Mouse (Mus musculus): Measurements from ENCODE around the gene Fam217b. TPM values are rescaled to one million over a fixed set of nuclear protein-coding genes. Genes with fewer than 3 reads are reported as not detected.

Gene Fam217b
- polyA plus RNA-seq, 1 experiment from 2014 or later = 3.8 TPM

DNA sequence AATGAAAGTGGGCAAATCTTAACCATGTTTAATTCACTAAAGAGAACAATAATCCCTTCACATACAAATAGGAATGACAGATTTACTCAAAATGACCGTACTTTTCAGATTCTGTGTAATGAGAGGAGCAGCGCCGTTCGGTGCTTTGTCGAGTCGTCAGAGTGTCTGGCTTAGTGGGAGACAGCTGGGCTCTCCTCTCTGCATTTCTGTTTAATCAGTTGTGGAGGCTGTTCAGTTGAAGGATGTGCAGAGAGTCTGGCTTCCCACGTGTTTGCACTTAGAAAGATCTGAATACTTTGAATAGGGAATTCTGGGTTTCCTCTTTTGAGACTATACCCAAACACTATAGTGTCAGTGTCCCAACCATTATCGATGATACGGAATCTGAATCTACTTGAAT, 23.0 kb downstream of the Fam217b start:
- ATAC-seq (ENCODE audit: insufficient number of reproducible peaks, low FRiP score, low TSS enrichment, low read depth) = no peak
- Histone ChIP-seq H3K9me3 (replicated peaks) (no peaks in the 10 kb centered on the region), H3K4me1 (no peaks in the 10 kb centered on the region), H3K36me3 (no peaks in the 10 kb centered on the region), H3K27me3 (no peaks in the 10 kb centered on the region), H3K9ac (no peak overlapping the region), H3K4me2 (replicated peaks) (no peak overlapping the region), H3K27ac (replicated peaks) (no peak overlapping the region), H3K4me3 (replicated peaks) (no peak overlapping the region)
- 41% methylated on average over 9 of the region's 9 CpGs for WGBS

DNA sequence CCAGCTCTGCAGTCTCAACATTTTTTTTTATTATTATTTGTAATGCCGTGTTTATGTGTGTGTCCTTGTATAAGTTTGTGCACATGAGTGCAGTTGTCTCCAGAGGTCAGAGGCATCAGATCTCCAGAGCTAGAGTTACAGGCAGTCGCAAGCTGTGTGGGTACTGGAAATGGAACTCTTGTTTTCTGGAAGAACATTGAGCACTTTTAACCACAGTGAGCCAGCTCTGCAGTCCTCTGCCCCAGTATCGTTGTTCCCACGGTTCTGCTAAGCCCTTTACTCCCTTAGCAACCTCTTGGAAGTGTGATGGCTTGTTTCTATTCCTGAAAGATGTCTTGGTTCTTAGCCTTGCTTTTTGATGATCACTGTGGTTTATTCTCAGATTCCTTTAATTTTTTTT, 35.1 kb downstream of the Fam217b start:
- Histone ChIP-seq H3K4me1 (no peaks in the 10 kb centered on the region), H3K9ac (no peak overlapping the region), H3K27me3 (0 out of 2 replicates have a peak, but pooled peaks cover 3% of the 10 kb centered on the region), H3K36me3 (no peaks in the 10 kb centered on the region), H3K27ac (replicated peaks) (no peak overlapping the region), H3K4me2 (replicated peaks) (no peak overlapping the region), H3K4me3 (replicated peaks) (no peak overlapping the region), H3K9me3 (replicated peaks) (no peaks in the 10 kb centered on the region)
- no peak for ATAC-seq (ENCODE audit: insufficient number of reproducible peaks, low FRiP score, low TSS enrichment, low read depth)
- 71% methylated on average over 4 of the region's 4 CpGs for WGBS

DNA sequence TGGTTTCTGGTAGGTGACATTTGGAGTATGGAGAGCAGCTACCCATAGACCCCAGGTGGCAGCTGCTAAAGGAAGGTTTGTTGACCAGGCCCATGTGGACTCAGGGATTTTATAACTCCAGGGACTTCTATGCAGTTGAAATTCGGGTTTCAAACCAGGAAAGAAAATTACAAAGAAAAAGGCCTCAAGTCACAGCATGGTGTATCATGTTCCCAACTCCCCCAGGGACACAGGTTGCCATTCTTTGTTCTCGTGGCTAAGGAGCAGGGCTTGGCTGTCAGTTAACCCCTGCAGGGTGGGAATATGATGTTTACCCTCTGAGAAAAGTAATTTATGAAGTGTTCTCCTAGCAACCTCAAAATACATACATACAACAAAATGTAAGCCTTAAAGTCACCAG, 35.9 kb downstream of the Fam217b start:
- H3K9me3 ChIP-seq (replicated peaks) = no peaks in the 10 kb centered on the region
- no peak overlapping the region for H3K4me3 ChIP-seq (replicated peaks)
- no peak overlapping the region for H3K27ac ChIP-seq (replicated peaks)
- no peak for ATAC-seq (ENCODE audit: insufficient number of reproducible peaks, low FRiP score, low TSS enrichment, low read depth)
- H3K36me3 ChIP-seq = no peaks in the 10 kb centered on the region
- H3K9ac ChIP-seq = no peak overlapping the region
- H3K4me1 ChIP-seq = peaks cover 6% of the 10 kb centered on the region
- WGBS = 12% methylated on average over 2 of the region's 2 CpGs
- no peak overlapping the region for H3K4me2 ChIP-seq (replicated peaks)
- H3K27me3 ChIP-seq = 0 out of 2 replicates have a peak, but pooled peaks cover 3% of the 10 kb centered on the region

DNA sequence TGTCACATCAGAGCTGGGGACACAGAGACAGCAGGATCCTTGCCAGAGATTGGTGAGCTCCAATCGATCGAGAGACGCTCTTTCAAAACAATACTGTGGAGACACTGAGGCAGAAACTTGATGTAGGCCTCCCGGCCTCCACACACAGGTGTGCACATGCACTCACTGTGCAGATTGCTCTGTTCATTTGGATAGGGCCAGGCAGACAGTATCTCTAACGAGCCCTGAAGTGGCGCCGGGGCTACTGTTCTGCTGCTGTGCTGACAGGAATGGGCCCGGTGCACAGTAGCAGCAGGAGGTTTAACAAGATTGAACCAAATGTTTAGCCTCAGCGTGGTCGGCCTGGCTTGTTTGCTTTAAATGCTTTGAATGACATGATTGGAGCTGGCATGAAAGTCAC, 36.6 kb downstream of the Fam217b start:
- ATAC-seq (ENCODE audit: insufficient number of reproducible peaks, low FRiP score, low TSS enrichment, low read depth) = no peak
- Histone ChIP-seq H3K4me1 (peaks cover 10% of the 10 kb centered on the region), H3K4me2 (replicated peaks) (no peak overlapping the region), H3K36me3 (no peaks in the 10 kb centered on the region), H3K27ac (replicated peaks) (no peak overlapping the region), H3K9me3 (replicated peaks) (no peaks in the 10 kb centered on the region), H3K9ac (no peak overlapping the region), H3K4me3 (replicated peaks) (no peak overlapping the region), H3K27me3 (0 out of 2 replicates have a peak, but pooled peaks cover 3% of the 10 kb centered on the region)
- 69% methylated on average over 10 of the region's 10 CpGs for whole genome bisulfite sequencing

DNA sequence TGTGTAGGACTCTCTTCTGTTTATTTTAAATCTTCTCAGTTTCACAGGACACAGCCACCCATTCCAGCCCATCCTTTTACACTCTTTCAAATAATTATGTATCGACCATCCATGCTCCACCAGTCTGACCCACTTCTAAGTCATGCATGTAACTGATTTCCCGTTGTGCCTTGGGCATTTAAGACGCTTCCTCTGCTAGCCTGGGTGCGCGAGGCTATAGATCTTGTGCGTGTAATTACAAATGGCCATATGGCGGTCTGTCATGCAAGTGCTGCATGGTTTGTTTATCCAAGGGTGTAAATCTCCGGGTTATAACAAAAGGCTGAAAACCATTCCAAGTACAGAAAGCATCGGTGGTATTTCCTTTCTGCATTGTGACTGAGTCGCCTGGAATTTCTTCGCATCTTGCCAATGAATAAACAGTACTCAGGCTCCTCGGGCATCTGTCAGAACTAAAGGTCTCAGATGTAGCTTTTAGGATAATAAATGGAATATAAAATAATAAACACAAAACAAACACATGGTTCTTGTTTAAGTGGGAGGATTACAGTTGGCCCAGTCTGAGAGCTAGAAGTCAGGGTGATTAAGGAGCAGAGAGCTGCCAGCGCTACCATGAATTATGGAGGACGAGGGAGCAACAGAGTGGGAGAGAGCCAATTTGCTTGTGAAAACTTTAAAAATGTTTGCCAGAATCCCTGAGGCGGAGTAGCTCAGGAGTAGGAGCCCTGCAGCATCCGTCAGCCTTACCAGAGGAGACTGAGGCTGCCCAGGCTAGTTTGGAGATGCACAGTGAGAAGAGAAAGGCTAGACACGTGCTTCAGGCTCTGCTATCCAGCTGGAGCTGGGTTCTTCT, 40.6 kb downstream of the Fam217b start:
- no peaks in the 10 kb centered on the region for H3K36me3 ChIP-seq
- H3K4me1 ChIP-seq = peaks cover 10% of the 10 kb centered on the region
- H3K9ac ChIP-seq = no peak overlapping the region
- no peak overlapping the region for H3K4me3 ChIP-seq (replicated peaks)
- WGBS = 14% methylated on average over 17 of the region's 17 CpGs
- H3K9me3 ChIP-seq (replicated peaks) = no peaks in the 10 kb centered on the region
- H3K4me2 ChIP-seq (replicated peaks) = 0 out of 2 replicates have a peak overlapping the region, but pooled peaks have one; percentile 29
- 0 out of 2 replicates have a peak, but pooled peaks cover 3% of the 10 kb centered on the region for H3K27me3 ChIP-seq
- peak; percentile 82 for ATAC-seq (ENCODE audit: insufficient number of reproducible peaks, low FRiP score, low TSS enrichment, low read depth)
- H3K27ac ChIP-seq (replicated peaks) = peak overlapping the region; percentile 78

DNA sequence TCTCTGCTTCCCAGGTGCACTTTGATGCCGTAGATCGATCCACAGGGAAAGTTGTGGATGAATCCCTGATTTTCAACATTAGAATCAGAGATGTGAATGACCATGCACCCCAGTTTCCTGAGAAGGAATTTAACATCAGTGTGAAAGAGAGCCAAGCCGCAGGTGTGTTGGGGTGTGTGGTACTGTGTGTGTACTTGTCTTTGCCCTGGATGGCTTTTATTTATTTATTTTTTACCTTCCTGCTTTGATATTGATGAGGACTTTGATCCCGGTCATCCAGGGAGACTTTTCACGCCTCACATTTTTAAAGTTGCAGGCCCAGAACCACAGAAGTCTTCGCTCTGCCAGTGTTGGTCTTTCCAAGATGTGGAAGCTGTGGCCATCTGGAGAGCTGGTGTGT, 43.1 kb downstream of the Fam217b start:
- H3K9ac ChIP-seq = no peak overlapping the region
- WGBS = 93% methylated on average over 6 of the region's 6 CpGs
- no peak for ATAC-seq (ENCODE audit: insufficient number of reproducible peaks, low FRiP score, low TSS enrichment, low read depth)

DNA sequence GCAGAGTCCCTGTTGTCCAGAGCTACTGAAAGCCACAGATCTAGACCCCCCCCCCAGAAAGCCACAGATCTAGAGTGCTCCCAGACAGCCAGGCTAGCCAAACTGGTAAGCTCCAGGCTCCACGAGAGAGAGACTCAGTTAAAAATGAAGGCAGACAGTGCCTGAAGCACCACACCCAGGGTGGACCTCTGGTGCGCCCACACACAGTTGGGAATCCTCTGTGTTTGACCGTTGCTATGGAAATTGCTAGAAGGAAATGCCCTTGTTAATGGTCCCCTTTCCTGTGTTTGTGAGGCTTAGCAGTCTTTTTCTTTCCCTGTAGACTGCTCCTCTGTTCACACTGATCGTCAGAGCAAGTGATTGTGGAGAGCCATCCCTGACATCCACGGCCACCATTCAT, 46.0 kb downstream of the Fam217b start:
- no peaks in the 10 kb centered on the region for H3K27me3 ChIP-seq
- ATAC-seq (ENCODE audit: insufficient number of reproducible peaks, low FRiP score, low TSS enrichment, low read depth) = 0 out of 2 replicates have a peak, but pooled peaks have one; percentile 39
- H3K9me3 ChIP-seq (replicated peaks) = no peaks in the 10 kb centered on the region
- H3K4me3 ChIP-seq (replicated peaks) = no peak overlapping the region
- no peak overlapping the region for H3K4me2 ChIP-seq (replicated peaks)
- no peak overlapping the region for H3K27ac ChIP-seq (replicated peaks)
- H3K36me3 ChIP-seq = no peaks in the 10 kb centered on the region
- no peak overlapping the region for H3K9ac ChIP-seq
- 70% methylated on average over 5 of the region's 5 CpGs for WGBS
- H3K4me1 ChIP-seq = peaks cover 3% of the 10 kb centered on the region

More for the DNA sequence above, 43.1 kb downstream of the Fam217b start:
- Histone ChIP-seq H3K4me2 (replicated peaks) (no peak overlapping the region), H3K27me3 (no peaks in the 10 kb centered on the region), H3K27ac (replicated peaks) (no peak overlapping the region), H3K9me3 (replicated peaks) (no peaks in the 10 kb centered on the region), H3K4me3 (replicated peaks) (no peak overlapping the region), H3K36me3 (no peaks in the 10 kb centered on the region), H3K4me1 (peaks cover 10% of the 10 kb centered on the region)

DNA sequence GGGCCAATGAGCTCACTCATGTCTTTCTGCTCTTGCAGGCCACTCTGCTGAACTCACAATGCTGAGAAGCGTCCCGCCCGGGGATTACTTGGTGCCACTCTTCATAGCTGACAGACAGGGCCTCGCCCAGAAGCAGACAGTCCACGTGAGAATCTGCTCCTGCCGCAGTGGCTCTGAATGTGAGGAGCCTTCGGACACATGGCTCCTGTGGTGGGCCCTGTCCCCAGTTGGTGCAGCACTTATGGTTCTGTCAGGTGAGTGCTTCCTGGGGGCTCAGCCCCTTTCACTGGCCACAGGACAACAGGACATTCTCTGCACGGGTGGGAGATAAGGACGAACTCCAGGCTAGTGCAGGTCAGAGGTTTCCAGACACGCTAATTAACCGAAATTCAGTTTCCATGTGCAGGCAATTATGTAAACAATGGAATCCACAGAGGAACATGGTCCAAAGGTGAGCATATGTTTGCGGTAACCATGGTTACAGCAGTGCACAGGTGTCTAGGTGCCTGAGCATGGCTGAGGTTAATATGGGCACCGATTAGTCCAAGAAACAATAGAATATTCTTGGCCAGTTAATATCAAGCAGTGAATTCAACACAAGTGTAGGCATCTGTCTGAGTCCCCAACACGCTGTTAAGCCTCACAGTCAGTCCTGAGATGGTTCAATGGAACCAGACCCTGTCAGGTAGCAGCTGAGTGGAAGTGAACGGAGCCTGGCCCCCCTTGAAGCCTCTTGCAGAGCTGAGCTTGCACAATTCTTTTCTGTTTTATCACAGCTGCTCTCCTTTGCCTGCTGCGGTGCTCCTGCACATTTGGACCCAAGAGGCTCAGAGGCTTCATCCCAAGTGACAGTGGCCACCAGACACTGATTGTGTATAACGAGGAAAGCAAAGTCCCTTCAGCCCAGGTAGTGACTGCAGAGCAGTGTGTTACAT, 57.5 kb downstream of the Fam217b start:
- Histone ChIP-seq H3K9me3 (replicated peaks) (no peaks in the 10 kb centered on the region), H3K4me2 (replicated peaks) (no peak overlapping the region), H3K36me3 (no peaks in the 10 kb centered on the region), H3K4me1 (no peaks in the 10 kb centered on the region), H3K4me3 (replicated peaks) (no peak overlapping the region), H3K9ac (no peak overlapping the region), H3K27me3 (no peaks in the 10 kb centered on the region; the same call in 1 of the 2 replicates), H3K27ac (replicated peaks) (no peak overlapping the region)
- WGBS = 61% methylated on average over 17 of the region's 17 CpGs
- 0 out of 2 replicates have a peak, but pooled peaks have one; percentile 21 for ATAC-seq (ENCODE audit: insufficient number of reproducible peaks, low FRiP score, low TSS enrichment, low read depth)

DNA sequence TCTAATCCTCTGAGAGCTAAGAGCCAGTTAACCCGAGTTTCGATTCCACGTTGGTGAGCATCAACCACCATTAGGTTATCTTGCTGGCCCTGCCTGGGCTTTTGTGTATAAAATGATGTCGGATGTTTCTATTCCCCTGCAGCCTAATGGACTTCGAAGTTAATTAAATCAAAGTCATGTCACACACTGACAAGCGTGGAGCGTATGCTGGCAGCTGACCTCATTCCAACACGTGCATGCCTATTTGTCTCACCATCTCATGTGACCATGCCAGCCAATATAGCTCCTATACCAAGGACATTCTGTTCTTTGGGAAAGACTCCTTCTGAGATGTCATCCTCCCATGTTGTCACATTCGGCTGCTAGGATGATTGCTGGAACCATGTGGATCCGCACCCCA, 59.6 kb downstream of the Fam217b start:
- Histone ChIP-seq H3K4me1 (no peaks in the 10 kb centered on the region), H3K9ac (no peak overlapping the region), H3K4me3 (replicated peaks) (no peak overlapping the region), H3K4me2 (replicated peaks) (no peak overlapping the region), H3K27ac (replicated peaks) (no peak overlapping the region), H3K36me3 (no peaks in the 10 kb centered on the region), H3K9me3 (replicated peaks) (no peaks in the 10 kb centered on the region), H3K27me3 (no peaks in the 10 kb centered on the region; the same call in 1 of the 2 replicates)
- WGBS = 62% methylated on average over 10 of the region's 10 CpGs
- no peak for ATAC-seq (ENCODE audit: insufficient number of reproducible peaks, low FRiP score, low TSS enrichment, low read depth)
